Mouse (Mus musculus): Measurements from ENCODE around the gene Kdelr3. TPM values are rescaled to one million over a fixed set of nuclear protein-coding genes. Genes with fewer than 3 reads are reported as not detected.

Gene Kdelr3
- total RNA-seq (2015) = 0.12 TPM in 1 of 2 replicates, not detected in the other
- 0.21 and 0.30 TPM in 2 replicates for total RNA-seq (2017)

- ATAC-seq (replicated peaks; ENCODE audit: poor library complexity) = peak; percentile 30
Observed at GRCm38 (mm10) chr15:79516171-79517096, at the start of gene Kdelr3. Kdelr3 (plus strand) TSS chr15:79516411.

DNA sequence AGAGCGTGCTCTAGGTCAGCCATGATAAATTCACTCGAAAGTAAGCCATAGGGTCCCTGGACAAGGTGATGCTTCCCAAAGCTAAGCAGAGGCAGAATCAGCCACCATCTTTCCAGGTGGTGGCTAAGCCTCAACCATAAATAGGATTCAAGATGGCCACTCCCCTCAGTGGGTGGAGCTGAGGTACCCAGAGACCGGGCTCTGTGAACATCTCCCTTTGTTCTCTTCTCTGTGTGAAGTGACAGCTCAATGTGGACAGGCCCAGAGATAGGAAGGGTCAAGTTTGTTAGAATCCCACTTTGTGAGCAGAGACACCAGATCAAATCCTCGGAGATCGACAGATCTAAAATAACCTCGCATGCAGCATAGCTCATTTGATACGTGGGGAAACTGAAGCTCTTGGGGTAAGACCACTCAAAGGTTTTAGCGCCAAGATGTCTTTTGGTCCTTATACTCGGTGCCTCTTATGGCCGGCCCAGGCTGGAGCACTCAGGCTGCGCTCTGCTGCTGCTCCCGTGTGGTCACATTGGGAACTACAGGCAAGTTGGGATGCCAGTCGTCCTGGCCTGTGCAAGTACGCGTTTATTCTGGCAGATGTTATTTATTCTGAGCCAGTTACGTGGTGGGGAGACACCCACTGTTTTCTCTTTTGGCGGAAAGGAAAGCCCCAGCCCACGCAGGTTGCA lies 49.5 kb upstream of the Kdelr3 start:
- peak; percentile 99 for ATAC-seq (replicated peaks; ENCODE audit: poor library complexity)

GRCm38 (mm10) chr15:79469577-79469976 lies 46.6 kb upstream of the Kdelr3 start:
- no peak for ATAC-seq (replicated peaks; ENCODE audit: poor library complexity)

DNA sequence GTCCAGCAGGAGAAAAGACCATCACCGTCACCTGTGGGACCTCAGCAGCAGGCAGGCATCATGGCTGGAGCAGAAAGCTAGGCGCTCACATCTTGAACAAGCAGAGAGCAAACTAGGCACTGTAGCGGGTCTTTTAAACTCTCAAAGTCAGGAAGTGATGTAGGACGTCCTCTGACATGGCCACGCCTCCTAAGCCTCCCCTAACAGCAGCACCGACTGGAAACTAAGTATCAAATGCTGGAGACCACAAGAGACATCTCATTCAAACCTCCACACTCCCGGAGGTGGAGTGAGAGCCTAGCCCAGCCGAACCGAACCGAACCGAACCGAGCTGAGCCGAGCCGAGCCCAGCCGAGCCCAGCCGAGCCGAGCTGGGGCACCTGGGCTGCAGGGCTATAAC lies 45.6 kb upstream of the Kdelr3 start:
- no peak for ATAC-seq (replicated peaks; ENCODE audit: poor library complexity)

DNA sequence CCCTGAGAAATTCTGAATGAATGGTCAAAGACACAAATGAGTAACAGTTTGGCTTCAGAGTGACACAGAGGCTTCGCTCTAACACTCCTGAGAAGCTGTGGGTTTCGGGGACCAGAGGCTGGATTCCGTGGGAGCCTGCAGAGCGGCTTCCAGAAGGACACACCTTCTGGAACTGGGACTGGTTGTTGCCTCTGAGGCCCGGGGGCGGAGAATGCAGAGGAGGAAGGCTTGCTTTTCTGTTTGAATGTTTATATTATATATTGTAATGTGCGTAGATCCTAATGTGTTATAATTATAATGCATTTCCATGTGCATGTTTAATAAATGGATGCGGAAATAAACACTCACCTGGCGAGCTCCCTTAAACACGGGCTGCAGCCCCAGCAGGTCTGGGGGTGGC lies 45.1 kb upstream of the Kdelr3 start:
- ATAC-seq (replicated peaks; ENCODE audit: poor library complexity) = no peak

- ATAC-seq (replicated peaks; ENCODE audit: poor library complexity) = no peak
Observed at GRCm38 (mm10) chr15:79473042-79473441, 43.2 kb upstream of the Kdelr3 start.

- ATAC-seq (replicated peaks; ENCODE audit: poor library complexity) = no peak
Observed at GRCm38 (mm10) chr15:79473638-79474355, 42.4 kb upstream of the Kdelr3 start.

DNA sequence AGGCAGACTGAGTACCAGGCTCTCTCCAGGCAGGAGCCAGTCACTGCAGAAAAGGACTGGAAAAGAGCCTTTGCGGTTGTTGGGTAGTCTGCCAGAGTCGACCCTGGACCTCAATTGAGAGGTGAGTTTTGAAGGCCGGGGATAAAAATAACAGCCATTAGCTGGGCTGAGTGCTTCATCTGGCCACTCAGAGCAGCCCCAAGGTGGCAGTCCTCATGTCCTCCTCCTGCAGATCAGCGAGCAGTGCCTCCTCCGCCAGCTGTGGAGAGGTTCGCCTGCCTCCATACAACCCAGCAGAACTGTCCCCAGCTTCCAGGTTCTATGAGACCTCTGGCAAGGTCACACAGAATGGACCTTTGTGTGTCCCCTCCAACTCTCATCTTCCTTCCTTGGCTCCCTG lies 39.0 kb upstream of the Kdelr3 start:
- ATAC-seq (replicated peaks; ENCODE audit: poor library complexity) = no peak

DNA sequence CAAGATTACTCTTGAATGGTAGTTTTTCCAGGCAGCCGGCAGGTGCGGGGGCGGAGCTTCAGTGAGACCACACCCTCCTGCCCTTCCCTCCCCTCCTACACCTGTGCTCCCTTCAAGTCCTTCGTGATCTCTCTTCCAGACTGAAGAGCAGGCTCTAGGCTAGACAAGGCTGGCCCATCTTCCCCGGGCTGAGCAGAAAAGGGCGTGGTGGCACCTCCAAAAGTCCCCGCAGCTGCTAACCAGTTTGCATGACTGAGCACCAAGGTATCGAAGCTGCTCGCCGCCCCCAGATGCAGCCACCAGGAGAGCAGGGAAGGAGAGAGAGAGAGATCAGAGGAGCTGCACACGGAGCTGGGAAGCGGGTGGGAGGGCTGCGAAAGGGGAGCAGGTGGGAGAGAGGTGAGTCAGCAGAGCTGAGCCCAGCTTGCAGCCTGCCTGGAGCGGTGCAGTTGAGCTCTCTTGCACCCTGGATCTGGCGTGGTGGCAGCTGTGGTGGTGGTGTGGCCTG lies 35.0 kb upstream of the Kdelr3 start:
- ATAC-seq (replicated peaks; ENCODE audit: poor library complexity) = no peak

DNA sequence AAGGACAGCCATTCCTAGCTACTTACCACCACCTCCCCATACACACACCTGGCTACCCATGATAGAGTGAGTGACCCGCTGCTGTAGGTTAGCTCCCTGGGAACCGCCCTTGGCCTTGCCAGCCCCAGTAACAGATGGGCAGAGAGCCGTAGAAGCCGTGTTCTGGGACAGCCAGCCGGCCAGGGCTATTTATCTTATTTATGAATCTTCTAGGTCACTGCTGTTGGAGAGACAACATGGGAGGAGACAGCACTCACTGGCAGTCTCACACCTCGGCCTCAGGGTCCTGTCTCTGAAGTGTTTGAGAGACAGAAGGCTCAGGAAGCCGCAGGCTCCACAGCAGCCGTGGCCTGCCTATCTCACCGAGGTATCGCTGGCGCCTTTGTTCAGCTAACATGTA lies 26.7 kb upstream of the Kdelr3 start:
- ATAC-seq (replicated peaks; ENCODE audit: poor library complexity) = no peak

DNA sequence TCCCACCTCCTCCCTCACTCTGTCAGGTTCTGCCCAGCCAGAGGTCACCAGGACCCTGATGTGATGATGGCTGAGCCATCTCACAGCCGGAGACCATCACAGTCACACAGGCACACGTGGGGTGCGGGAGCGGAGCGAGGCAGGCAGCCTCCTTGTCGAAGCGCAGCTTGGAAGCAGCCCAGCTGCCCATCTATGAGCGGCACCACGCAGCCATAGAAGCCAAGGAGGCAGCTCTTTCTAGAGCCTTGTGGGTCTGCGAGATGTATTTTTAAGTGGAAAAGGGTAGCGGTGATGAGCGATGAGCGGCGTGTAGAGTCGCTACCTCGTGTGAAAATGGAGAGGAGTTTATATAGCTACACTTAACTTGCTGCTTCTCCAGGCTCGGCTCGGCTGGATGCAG lies 22.7 kb upstream of the Kdelr3 start:
- ATAC-seq (replicated peaks; ENCODE audit: poor library complexity) = no peak

GRCm38 (mm10) chr15:79500110-79500509 lies 16.1 kb upstream of the Kdelr3 start:
- ATAC-seq (replicated peaks; ENCODE audit: poor library complexity) = no peak

- ATAC-seq (replicated peaks; ENCODE audit: poor library complexity) = no peak
Observed at GRCm38 (mm10) chr15:79502891-79503341, 13.3 kb upstream of the Kdelr3 start.

DNA sequence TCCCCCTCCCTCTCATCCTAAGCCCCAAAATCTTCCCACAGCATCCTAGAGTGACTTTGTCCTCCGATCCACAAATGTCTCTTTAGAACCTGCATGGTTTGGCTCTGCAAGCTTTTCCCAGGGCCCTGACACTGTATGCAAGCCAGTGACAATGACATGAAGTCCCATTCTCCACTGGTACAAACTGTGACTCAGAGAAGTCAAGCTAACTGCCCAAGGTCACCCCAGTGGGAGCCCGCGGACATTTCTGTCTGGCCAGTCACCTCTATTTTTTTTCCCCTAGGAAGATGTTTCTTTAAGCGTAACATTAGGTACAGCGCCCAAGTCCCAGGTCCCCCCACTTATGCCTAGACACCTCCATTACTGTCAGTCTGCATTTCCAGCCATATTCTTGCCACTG lies 12.8 kb upstream of the Kdelr3 start:
- ATAC-seq (replicated peaks; ENCODE audit: poor library complexity) = no peak

DNA sequence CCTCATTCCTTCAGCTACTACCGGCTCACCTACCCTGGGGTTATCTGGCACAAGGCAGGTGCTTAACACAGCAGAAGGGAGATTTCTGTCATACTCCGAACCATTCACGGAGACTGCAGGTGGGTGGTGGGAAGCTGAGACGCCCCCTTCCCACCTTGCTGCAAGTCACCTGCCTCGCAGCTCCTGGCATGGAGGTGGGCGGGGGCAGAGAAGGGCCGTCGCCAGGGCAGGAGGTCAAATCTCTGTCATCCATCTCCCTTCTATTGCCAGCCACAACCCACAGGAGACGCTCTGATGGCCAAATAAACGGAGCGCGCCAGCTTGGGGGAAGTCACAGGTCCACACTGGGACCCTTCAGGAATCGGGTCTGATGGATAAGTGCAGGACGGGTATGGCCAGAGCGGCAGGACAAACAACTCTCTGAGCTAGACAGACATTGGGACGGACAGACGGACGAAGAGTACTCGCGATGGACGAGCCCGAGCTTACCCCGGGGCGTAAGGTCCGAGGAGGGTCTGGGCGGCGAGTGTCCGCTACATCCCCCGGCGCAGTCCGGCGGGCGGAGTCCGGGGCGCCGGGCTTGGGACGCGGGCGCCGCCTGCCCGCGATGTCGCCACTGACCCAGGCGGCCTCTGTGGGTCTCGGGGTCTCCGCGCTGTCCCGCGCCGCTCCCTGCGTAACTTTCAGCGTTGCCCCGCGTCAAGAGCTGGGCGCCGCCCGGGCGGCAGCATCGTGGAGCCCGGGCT lies 11.3 kb upstream of the Kdelr3 start, which contains the start of gene Kcnj4:
Kcnj4 (minus strand) TSS at position 535 of the 746 bp plus-strand sequence.
- no peak for ATAC-seq (replicated peaks; ENCODE audit: poor library complexity)

DNA sequence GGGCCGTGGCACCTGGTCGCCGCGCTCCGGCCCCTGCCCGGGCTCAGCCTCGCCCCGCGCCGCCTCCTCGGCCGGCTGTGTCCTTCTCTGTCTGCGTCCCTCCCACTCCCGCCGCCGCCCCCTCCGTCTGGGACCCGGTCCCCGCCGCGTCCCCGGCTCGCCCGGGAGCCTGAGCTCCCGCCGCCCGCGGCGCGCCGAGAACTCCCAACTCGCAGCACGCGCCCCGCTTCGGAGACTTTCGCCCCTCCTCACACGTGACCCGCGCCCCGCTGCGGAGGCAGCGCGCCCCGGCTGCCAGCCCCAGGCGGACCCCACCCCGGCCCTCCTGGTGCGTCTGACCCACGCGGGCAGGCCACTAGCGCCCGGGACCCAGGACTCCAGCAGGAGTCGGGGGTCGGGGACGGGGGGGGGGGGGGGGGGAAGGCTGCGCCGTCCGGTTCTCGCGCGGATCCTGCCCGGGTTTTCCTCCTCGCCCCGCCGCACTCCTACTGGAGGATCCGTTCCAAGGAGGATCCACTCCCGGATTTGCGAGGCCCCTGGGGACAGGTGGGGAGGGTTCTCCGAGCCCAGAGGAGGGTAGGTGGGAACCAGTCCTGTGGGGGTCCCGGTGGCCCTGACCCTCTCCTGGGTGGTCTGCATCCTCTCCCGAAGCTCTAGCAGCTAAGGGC lies 10.5 kb upstream of the Kdelr3 start:
- no peak for ATAC-seq (replicated peaks; ENCODE audit: poor library complexity)

DNA sequence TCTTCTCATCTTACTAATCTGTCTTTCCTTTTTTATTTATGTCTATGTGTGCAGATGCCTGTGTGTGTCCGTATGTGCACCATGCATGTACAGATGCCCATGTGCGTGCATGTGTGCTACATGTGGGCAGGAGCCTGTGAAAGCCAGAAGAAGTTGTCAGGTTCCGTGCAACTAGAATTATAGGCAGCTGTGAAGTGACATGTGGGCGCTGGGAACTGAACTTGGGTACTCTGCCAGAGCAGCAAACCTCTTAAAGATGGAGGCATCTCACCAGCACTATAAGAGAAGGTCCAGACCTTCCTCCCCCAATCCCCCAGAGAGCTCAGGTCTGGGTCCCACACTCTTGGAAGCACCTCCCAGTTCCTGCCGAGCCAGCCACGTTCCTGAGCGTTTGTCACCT lies 9.8 kb upstream of the Kdelr3 start:
- no peak for ATAC-seq (replicated peaks; ENCODE audit: poor library complexity)

- no peak for ATAC-seq (replicated peaks; ENCODE audit: poor library complexity)
Observed at GRCm38 (mm10) chr15:79507055-79507828, 9.0 kb upstream of the Kdelr3 start.

- ATAC-seq (replicated peaks; ENCODE audit: poor library complexity) = no peak
Observed at GRCm38 (mm10) chr15:79509998-79510397, 6.2 kb upstream of the Kdelr3 start.

All from megakaryocyte progenitor cell, adult 5-6 weeks (primary cell).